Mouse (Mus musculus) olfactory bulb, adult 2 months (tissue): Measurements from ENCODE around the gene Bpifb1. TPM values are rescaled to one million over a fixed set of nuclear protein-coding genes. Genes with fewer than 3 reads are reported as not detected.

Experiments
- H3K27ac ChIP-seq: fragments of 200-500 bp; 2 replicates; pipeline ENCODE4 v1.5.1; 2012; ENCODE audit warnings: low read depth, low read length; ENCODE audit not compliant: insufficient read depth
- H3K4me1 ChIP-seq: fragments of 200-500 bp; 2 replicates; pipeline ENCODE4 v1.6.1; 2012; ENCODE audit warnings: low read length; ENCODE audit not compliant: control insufficient read depth, insufficient read depth
- H3K4me3 ChIP-seq: fragments of 200-500 bp; 2 replicates; pipeline ENCODE4 v1.5.1; 2012; ENCODE audit warnings: mild to moderate bottlenecking, low read depth, low read length, moderate library complexity; ENCODE audit not compliant: insufficient read depth
- CTCF ChIP-seq: fragments of 200-500 bp; IDR thresholded peaks from 2 replicates; pipeline ENCODE4 v1.5.1; 2012; ENCODE audit warnings: low read depth, mild to moderate bottlenecking, low read length, moderate library complexity; ENCODE audit not compliant: insufficient read depth
- POLR2A ChIP-seq: fragments of 200-500 bp; IDR thresholded peaks from 2 replicates; pipeline ENCODE4 v1.6.1; 2012; ENCODE audit warnings: mild to moderate bottlenecking, low read depth, low read length, moderate library complexity; ENCODE audit not compliant: insufficient read depth
- WGBS: fragments of 180-500 bp; shearing (Covaris S2); methylation state at CpG from one replicate; pipeline ENCODE4 v1.1.7; 2018; 5-methylcytosine and 5-hydroxymethylcytosine counted together
- polyA plus RNA-seq: library from polyadenylated mRNA; stranded (reverse); fragments of >200 nt; gene quantifications from 2 replicates; pipeline ENCODE4 v1.2.4, GENCODE M21; 2012; ENCODE audit warnings: low replicate concordance; ENCODE audit not compliant: missing spikeins, insufficient read depth, insufficient read length

Bpifb1 gene
- not detected in 2 replicates for polyA plus RNA-seq

GRCm38 (mm10) chr2:154190546-154191258, at the start of gene Bpifb1:
Bpifb1 (plus strand) TSS chr2:154190818.
- no peak within 1 kb of the TSS for H3K27ac ChIP-seq
- H3K4me3 ChIP-seq: no peak within 1 kb of the TSS
- WGBS: 91% methylated on average over 11 of the region's 11 CpGs
- no peaks in the 10 kb centered on the region for H3K4me1 ChIP-seq
- no peak for TF ChIP-seq POLR2A
- no peak for TF ChIP-seq CTCF

GRCm38 (mm10) chr2:154142580-154142979, 48.0 kb upstream of the Bpifb1 start, which contains the start of gene Bpifa1:
Bpifa1 (plus strand) TSS chr2:154142880.
- H3K4me3 ChIP-seq: no peak within 1 kb of the TSS
- WGBS: 86% methylated on average over 4 of the region's 4 CpGs
- H3K27ac ChIP-seq: no peak within 1 kb of the TSS
- TF ChIP-seq POLR2A (no peak), CTCF (no peak)
- H3K4me1 ChIP-seq: no peaks in the 10 kb centered on the region

DNA sequence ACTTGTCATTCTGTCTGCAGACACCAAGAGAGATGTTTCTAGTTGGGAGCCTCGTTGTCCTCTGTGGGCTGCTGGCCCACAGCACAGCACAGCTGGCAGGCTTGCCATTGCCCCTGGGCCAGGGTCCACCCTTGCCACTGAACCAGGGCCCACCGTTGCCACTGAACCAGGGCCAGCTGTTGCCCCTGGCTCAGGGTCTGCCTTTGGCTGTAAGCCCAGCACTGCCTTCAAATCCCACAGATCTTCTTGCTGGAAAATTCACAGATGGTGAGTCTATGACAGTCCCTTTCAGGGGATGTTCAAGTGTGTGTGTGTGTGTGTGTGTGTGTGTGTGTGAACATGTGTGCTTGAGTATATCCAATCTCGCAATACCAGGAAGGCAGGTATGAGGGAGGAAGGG, 46.9 kb upstream of the Bpifb1 start:
- no peak for TF ChIP-seq POLR2A
- TF ChIP-seq CTCF: no peak
- no peaks in the 10 kb centered on the region for H3K4me1 ChIP-seq
- no peak overlapping the region for H3K27ac ChIP-seq
- WGBS: 36% methylated on average over 3 of the region's 3 CpGs
- no peak overlapping the region for H3K4me3 ChIP-seq

DNA sequence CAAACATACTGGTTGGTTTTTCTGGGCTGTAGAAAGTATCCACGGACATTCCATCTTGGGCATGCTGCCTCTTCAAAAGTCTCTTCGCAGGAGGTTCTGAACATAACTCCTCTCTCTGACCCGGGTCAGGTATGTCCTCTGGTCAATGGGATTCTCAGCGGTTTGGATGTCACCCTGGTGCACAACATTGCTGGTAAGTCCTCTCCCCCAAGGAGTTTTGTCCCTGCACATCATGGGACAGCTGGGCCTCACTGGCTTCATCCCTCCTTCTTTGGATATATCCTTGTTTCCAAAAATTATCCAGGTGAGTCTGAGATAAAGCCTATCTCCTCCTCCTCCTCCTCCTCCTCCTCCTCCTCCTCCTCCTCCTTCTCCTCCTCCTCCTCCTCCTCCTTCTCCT, 43.1 kb upstream of the Bpifb1 start:
- WGBS: 79% methylated on average over 4 of the region's 4 CpGs

DNA sequence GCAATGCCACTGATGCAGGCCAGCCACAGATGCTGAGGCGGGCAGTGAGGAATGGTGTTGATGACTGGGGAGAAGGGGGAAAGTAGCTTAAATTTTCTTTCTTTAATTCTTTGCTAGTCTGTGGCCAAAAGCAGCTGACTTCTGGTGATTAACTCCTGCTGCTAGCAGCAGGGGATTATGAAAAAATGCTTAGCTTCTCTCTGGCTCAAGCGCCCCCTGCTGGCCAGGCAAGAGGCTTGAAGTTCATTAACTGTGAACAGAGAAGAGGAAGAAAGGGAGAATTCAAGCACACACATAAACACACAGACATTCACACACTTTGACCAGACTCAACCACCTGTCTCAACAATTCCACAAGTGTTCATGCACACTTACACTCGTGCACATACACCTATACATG, 32.2 kb upstream of the Bpifb1 start:
- Histone ChIP-seq H3K4me1 (no peaks in the 10 kb centered on the region), H3K4me3 (no peak overlapping the region), H3K27ac (no peak overlapping the region)
- TF ChIP-seq CTCF: no peak; the same call in 1 of the 2 replicates
- no peak for TF ChIP-seq POLR2A
- WGBS: 34% methylated on average over 3 of the region's 3 CpGs

More for the DNA sequence above, 43.1 kb upstream of the Bpifb1 start:
- no peak overlapping the region for H3K4me3 ChIP-seq
- TF ChIP-seq CTCF (no peak), POLR2A (no peak)
- H3K4me1 ChIP-seq: no peaks in the 10 kb centered on the region
- H3K27ac ChIP-seq: no peak overlapping the region

DNA sequence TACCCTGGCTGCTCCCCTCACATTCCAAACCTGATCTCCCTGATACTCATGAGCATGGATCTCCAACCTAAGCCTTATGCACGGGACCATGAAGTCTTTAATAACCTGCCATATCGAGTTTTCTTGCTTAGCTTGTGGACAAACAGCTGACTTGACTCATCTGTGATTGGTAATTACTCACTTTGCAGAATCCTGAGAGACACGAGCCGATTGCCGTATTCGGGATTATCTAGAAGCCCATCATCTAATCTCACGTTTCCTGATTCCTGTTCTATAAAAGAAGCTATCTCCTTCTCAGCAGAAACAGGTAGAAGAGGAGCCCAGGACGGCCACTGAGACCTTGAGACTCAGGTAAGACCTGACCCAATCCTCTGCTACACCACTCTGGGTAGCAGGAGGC, 28.3 kb upstream of the Bpifb1 start, which contains the start of gene Bpifa5:
TSS of gene Bpifa5 (plus strand) at position 301 of the 400 bp plus-strand sequence.
- TF ChIP-seq CTCF: no peak
- no peak for TF ChIP-seq POLR2A
- Histone ChIP-seq H3K27ac (no peak within 1 kb of the TSS), H3K4me3 (no peak within 1 kb of the TSS), H3K4me1 (no peaks in the 10 kb centered on the region)
- 86% methylated on average over 8 of the region's 8 CpGs for WGBS

GRCm38 (mm10) chr2:154163306-154163705, 27.3 kb upstream of the Bpifb1 start:
- H3K4me3 ChIP-seq: no peak overlapping the region
- 53% methylated on average over 5 of the region's 5 CpGs for WGBS
- no peaks in the 10 kb centered on the region for H3K4me1 ChIP-seq
- TF ChIP-seq POLR2A (no peak), CTCF (no peak)
- H3K27ac ChIP-seq: no peak overlapping the region

GRCm38 (mm10) chr2:154169172-154169571, 21.4 kb upstream of the Bpifb1 start:
- Histone ChIP-seq H3K4me3 (no peak overlapping the region), H3K27ac (no peak overlapping the region), H3K4me1 (no peaks in the 10 kb centered on the region)
- TF ChIP-seq CTCF (no peak), POLR2A (no peak)
- WGBS: 77% methylated on average over 3 of the region's 3 CpGs

GRCm38 (mm10) chr2:154171621-154172020, 19.0 kb upstream of the Bpifb1 start:
- Histone ChIP-seq H3K4me1 (no peaks in the 10 kb centered on the region), H3K4me3 (no peak overlapping the region), H3K27ac (no peak overlapping the region)
- TF ChIP-seq POLR2A: no peak
- TF ChIP-seq CTCF: no peak
- WGBS: 56% methylated on average over 6 of the region's 6 CpGs
